Mouse (Mus musculus) lung, adult 2 months (tissue): Measurements from ENCODE around the gene Acvr1b.

ENCODE experiments used
- CTCF ChIP-seq: fragments of 200-500 bp; IDR thresholded peaks from 2 replicates; pipeline ENCODE4 v1.5.1; 2011; ENCODE audit warnings: mild to moderate bottlenecking, low read length, control low read depth; ENCODE audit not compliant: insufficient read depth
- POLR2A ChIP-seq: fragments of 200-500 bp; IDR thresholded peaks from 2 replicates; pipeline ENCODE4 v1.6.1; 2011; ENCODE audit warnings: low read depth, mild to moderate bottlenecking, control low read depth, low read length, borderline replicate concordance; ENCODE audit errors: extremely low read depth

- TF ChIP-seq CTCF (no peak), POLR2A (no peak)
Observed at GRCm38 (mm10) chr15:101220905-101221297, 47.0 kb downstream of the Acvr1b start.
